Mouse (Mus musculus): ENCODE results near the gene Gm7714.
"Not testable (repeated sequence)": the region's sequence is repeated elsewhere in the genome, so short reads cannot be mapped to it uniquely, and the experiment has no call there.

Gene Gm7714

DNA sequence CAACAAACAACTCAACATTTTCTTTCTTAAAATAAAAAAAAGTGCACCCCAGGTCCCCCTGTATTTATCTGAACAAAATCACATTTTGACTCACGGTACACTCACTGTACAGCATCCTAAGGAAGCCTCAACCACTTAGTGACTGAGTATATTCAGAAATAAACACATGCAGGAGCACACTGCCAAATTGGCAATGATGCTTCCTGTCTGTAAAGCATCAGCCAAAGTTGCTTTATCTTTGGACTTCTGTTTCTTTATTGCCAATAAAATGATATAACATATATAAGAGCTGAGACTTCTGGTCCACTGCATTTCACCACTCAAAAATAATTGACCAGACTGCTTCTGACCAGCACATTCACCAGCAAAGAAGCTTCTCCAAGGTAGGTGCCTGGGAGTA lies at the start of gene Gm7714:
Gene Gm7714 (plus strand): TSS at position 301 of the 400 bp plus-strand sequence.
- DNase-seq, result no peak

GRCm38 (mm10) chr5:88256475-88256874 lies 12.2 kb upstream of the Gm7714 start:
- no peak for DNase-seq

GRCm38 (mm10) chr5:88311307-88311706 lies 42.6 kb downstream of the Gm7714 start:
- DNase-seq, result not testable (repeated sequence)

- no peak for DNase-seq
Measured at GRCm38 (mm10) chr5:88317012-88317411, 48.3 kb downstream of the Gm7714 start, which contains the start of gene Prol1. Gene Prol1, plus strand, starts transcription at chr5:88317312.
